Mouse (Mus musculus): Measurements from ENCODE around the gene Cyp1a2.

Cyp1a2 gene

DNA sequence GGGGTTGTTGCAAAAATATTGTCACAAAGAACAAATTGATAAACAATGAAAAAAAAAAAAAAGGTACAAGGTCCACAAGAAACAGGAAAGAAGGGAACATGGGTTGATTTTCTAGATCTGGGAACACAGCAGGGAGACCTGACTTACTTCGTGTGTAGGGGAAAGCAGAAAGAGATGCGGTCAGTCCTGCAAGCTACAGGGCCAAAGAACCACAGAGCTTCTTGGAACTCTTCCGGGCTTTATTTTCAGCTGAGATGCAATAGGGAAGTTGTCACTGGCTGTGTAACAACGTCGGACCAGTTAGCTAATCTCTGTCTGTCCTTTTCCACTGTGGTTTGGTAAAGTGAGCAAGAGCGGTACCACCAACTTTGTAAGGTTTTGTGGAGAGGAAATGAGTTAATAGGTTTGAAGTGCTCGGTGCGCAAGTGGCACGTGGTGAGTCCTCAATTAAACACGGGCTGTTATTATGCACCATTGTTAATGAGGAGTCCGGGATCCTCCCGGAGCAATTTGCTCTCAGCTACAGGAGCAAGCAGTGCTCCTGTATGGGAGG is 36.9 kb downstream of the Cyp1a2 start:
- no peak for DNase-seq (ENCODE audit: low read depth, low spot score)

DNA sequence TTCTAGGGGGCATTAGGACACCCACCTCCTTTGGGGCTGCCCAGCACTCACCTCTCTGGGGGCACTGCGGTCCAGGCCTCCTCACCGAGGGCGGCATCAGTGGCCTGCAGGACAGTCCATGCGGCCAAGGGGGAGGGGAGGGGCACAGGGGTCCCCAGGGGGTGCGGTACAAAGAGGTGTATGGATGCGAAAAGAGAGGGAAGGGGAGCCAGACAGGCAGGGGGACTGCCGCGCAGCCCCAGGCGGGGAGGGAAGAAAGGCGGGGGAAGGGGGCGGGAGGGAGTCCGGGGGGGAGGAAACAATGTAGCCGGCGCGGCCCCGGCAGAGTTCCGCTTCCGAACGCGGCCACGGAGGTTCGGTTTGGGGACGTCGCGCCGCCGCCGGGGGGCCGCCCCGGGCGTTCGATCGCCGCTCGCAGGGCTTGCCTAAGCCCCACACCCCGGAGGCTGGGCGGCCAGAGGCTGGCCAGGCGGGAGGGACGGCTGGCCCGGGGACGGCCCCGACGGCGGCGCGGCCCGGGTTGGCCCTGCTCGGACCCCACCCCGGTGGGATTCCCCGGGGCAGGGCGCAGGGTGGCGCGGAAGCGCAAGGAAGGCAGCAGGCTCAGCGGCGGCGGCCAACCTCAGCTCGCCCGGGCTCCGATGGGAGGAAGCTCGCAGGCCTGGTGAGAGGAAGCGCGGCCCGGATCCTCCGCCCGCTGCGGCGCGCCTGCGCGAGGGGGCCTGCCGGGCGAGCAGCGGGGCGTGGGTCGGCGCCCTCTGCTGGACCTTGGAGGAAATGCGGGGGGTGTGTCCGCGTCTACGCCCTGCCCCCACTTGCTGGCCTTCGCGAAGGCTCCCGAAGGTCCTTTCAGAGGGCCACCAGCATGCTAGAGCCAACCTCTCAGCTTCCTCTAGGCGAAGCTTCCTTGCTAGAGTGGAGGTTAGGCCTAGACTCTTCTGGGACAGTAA is 38.3 kb downstream of the Cyp1a2 start:
- peak; percentile 84 for DNase-seq (ENCODE audit: low read depth, low spot score)

- no peak for DNase-seq (ENCODE audit: low read depth, low spot score)
Measured at GRCm38 (mm10) chr9:57644442-57644943, 39.0 kb downstream of the Cyp1a2 start.

GRCm38 (mm10) chr9:57643856-57644180 is 39.7 kb downstream of the Cyp1a2 start:
- DNase-seq (ENCODE audit: low read depth, low spot score), result no peak

DNA sequence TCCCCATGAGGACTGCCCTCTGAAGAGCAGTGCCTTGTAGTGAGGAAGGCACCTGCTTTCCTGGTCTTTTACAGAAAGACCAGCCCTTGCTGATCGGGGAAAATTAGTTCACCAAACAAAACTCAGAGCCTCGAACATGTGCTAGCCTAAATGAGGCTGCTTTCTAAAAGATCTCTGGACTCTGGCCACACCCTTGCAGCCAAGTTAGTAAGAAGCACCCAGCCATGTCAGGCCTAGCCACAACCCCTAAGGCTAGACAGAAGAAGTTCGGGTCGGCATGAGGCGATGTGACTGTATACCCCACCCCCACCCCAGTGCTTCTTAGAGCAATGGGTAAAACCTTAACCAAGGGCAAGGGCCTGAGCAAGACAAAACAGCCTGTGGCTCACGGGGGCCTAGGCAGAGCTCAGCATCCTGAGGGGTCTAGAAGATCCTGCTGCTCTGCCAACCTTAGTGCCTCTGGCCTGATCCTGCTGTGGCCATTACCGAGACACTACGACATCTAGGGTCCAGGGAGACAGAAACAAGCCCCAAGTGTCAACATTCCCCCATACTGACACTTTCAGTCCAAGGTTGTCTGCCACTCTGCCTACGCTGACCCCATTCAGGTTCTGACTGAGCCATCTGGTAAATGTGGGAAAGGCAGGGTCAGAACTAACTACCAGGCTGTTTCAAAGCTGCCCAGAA is 40.2 kb downstream of the Cyp1a2 start:
- no peak for DNase-seq (ENCODE audit: low read depth, low spot score)

- DNase-seq (ENCODE audit: low read depth, low spot score), result no peak
Measured at GRCm38 (mm10) chr9:57641775-57642550, 41.5 kb downstream of the Cyp1a2 start.

DNA sequence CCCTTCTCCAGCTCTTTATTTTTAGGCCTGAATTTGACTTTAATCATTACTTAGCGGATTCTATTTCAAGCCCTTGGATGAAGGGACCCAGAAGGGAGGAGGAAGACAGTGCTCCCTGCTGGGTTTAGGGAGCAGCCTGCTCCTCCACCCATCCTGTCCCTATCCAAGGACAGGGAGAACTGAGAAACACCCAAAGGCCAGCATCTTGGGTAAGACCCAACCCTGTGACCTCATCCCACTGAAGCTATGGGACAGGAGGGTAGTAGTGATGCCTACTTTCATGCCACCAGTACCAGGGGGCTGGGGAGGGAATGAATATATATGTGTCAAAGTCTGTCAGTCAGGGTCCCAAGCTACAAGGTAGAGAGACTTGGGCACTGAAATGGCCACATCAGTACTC is 42.5 kb downstream of the Cyp1a2 start:
- no peak for DNase-seq (ENCODE audit: low read depth, low spot score)

DNA sequence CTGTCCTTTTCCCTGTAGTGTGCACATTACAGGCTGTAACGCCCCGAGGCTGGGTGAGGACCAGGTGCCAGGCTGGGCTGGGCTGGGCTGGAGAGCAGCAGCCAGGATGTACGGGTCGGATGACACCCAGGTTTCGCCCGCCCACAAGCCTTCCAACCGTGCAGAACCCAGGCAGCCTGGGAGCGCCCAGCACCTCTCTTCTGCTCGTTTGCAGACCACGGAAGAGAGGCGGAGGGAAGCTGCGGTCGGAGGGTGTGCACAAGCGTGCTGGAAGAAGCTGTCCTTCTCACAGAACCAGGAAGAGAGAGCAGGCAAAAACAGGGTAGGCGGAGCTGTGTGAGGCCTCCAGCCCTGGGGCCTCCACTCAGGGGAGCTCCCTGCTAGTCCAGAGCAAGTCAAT is 43.1 kb downstream of the Cyp1a2 start:
- no peak for DNase-seq (ENCODE audit: low read depth, low spot score)

GRCm38 (mm10) chr9:57639661-57640328 is 43.7 kb downstream of the Cyp1a2 start:
- no peak for DNase-seq (ENCODE audit: low read depth, low spot score)

DNA sequence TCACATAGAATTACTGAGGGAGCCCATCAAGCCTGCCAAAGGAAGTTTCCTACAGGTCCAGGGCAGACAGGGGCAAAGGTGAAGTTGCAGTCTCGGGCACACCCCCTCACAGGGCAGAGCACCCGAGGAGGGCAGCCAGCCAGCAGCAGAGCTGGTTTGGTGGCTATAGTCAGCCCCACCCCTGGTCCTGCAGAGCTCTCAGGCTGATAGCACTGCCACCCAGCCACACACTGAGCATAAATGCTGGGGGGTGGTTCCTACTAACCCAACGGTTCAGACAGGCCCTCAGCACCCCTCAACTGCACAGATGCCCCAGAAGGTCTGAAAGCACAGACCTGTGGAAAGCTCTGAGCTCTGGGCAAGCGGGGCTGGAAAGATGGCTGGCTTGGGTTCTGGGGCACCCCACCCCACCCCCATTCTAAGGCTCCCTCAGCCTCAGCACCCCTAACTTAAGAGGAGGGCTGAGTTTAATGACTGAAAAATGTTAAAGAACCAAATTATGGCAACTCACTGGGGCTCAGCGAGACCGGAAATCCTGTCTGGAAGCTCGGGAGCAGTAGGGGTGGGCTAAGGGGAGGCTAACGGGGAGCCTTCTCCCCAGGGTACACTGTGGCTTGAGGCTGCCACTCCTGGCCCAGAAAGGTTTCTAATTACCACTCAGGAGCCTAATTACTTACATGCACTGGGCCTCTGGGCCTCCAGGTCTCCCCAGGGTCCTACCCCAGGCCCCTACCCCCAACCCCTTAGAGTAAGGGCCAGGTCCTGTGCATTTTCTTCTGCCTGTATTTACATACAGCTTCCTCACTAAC is 44.6 kb downstream of the Cyp1a2 start:
- DNase-seq (ENCODE audit: low read depth, low spot score), result no peak

- no peak for DNase-seq (ENCODE audit: low read depth, low spot score)
Measured at GRCm38 (mm10) chr9:57637741-57638322, 45.7 kb downstream of the Cyp1a2 start.

DNA sequence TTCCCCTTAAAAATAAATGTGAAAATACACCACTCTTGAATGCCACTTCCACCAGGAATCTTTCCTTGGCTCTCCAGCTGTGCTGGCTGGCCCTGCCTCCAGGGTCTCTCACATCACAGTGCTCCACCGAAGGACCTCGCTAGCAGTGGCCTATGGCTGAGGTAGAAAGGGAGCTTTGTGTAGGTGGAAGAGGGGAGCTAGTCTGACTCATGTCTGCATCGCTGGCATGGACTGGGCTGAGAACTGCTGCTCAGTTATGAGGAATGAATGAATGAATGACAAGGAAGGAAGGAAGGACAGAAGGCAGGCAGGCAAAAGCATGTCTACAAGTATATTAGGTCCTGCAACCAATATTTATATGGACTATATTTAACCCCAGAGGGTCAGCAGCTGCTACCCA is 46.2 kb downstream of the Cyp1a2 start:
- DNase-seq (ENCODE audit: low read depth, low spot score), result no peak

DNA sequence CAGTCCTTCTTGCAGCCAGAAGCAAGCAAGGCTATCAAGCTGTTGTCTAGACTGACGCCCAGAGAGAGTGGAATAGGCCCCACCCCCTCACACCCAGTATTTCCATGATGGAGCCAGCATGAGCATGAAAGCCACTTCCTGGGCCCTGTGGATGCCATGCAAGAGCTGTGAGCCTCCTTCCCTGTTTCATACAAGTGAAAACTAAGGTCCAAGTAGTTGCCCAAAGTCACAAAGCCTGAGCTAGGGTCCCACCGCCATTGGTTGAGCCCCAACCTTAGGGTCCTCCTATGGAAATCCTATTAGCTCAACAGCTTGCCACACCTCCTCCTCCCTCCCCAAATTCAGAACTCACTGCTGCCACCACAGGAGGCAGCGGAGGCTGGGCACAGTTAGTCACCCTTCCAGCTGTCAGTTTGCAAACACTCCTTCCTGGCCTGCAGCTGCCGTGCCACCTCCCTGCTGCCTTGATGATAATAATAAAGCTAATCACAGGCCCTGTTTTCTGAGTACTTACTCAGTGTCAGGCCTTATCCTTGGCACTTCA is 50.0 kb downstream of the Cyp1a2 start:
- DNase-seq (ENCODE audit: low read depth, low spot score), result no peak

DNA sequence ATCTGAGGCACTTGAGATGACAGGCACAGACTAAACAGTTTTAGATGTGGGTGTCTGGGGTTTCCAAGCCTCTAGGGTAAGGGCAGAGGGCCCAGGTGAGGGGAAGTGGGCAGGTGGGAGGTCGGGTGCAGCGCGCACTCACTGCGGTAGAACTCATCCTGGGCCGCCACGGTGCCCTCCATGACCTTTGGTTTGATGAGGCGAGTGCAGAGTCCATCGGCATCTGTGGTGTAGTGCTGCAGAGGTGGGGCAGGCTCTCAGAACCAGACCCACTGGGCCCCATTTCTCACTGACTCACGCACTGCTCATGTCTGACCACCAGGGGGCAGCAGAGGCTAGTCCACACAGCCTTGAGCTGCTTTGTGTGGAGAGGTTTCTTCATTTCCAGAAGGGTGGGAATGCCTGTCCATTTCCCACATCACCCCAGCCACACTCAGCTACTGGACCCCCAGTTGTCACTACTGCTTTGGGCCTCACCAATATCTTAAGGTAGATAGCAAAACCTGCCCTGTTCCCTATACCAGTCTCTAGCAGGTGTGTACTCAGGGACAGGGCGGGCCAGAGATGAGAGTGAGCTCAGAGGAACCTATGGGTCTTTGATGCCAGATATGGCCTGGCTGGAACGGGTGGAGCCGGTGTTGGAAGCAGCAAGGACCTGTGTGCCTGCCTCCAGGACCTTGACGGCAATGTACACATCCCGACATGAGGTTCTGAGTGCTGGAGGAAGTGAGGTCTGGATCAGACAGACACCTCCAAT is 54.2 kb downstream of the Cyp1a2 start:
- peak; percentile 54 for DNase-seq (ENCODE audit: low read depth, low spot score)

DNA sequence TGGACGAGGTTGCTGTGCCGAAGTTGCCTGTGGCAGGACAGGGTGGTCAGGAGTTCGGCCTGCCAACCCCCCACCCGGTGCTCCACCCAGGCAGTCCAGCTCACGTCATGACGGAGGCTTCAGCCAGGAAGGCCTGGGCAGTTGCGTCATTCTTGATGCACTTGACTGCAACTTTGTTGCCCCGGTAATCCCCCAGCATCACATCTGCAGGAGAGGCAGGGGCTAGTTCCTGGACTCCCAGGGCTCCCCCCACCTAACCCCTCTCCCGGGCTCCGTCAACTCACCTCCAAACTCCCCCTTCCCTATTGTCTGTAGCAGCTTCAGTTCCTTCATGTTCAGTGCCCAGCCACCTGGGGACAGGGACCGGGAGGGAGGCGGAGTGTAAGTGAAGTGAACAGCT is 54.8 kb downstream of the Cyp1a2 start:
- DNase-seq (ENCODE audit: low read depth, low spot score), result no peak

- DNase-seq (ENCODE audit: low read depth, low spot score), result no peak
Measured at GRCm38 (mm10) chr9:57627892-57628291, 55.6 kb downstream of the Cyp1a2 start.

DNA sequence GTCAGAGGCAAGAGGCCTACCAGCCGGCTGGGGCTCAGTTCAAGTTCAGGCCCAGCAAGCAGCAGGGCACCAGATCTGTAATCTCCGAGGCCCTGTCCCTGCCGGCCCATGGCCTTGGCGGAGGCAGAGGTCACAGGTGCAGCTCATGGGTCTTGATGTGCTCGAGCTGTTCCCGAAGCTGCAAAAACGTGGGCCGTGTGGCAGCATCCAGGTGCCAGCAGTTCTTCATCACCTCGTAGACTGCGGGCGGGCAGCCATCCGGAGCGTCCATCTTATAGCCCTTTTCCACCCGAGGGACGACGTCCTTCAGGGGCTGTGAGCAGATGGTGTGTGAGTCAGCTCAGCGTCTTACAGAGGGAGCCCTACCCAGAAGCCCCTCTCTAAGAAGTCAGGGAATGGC is 56.3 kb downstream of the Cyp1a2 start:
- DNase-seq (ENCODE audit: low read depth, low spot score), result no peak
